Mouse (Mus musculus): ENCODE results near the gene Aox3. TPM values are rescaled to one million over a fixed set of nuclear protein-coding genes. Genes with fewer than 3 reads are reported as not detected.

Gene Aox3
- polyA plus RNA-seq, 1 experiment = 1.5 TPM

DNA sequence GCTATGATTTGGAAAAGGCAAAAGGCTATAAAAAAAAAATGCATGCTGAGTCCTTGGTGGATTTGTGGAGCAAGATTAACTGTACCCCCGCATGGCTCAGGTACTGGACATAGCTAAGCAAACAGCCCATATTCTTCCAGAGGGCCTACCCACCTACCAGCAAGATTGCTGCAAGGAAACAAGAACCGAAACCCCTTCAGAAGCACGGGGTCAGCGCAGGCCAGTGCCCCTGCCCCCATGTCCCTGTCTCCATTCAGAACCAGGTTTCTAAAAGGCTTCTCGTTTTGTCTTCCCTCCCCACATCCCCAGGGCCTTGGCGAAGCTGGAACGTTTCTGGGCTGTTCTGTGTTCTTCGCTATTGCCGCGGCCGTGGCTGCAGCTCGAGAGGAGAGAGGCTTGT is 81.4 kb downstream of the Aox3 start:
- no peaks in the 10 kb centered on the region for H3K9me3 ChIP-seq (replicated peaks; ENCODE audit: control insufficient read depth, insufficient read depth, low read length, poor library complexity, severe bottlenecking)
- no peak overlapping the region for H3K27ac ChIP-seq (ENCODE audit: insufficient read depth, low read length)
- TF ChIP-seq CTCF (IDR thresholded peaks at IDR 0.05; ENCODE audit: low read depth, low read length) (no peak), POLR2A (IDR thresholded peaks at IDR 0.05; ENCODE audit: insufficient read depth, low read length) (no peak), EP300 (IDR thresholded peaks at IDR 0.05; ENCODE audit: insufficient read depth, low read depth, low read length) (no peak)
- no peaks in the 10 kb centered on the region for H3K36me3 ChIP-seq (ENCODE audit: control insufficient read depth, insufficient read depth, low read length, poor library complexity, severe bottlenecking)
- H3K4me3 ChIP-seq (ENCODE audit: low read depth, low read length) = no peak overlapping the region
- no peak overlapping the region for H3K9ac ChIP-seq (ENCODE audit: low read depth, poor library complexity, severe bottlenecking)
- no peaks in the 10 kb centered on the region for H3K27me3 ChIP-seq (ENCODE audit: control insufficient read depth, insufficient read depth, low read length, poor library complexity, severe bottlenecking)
- no peaks in the 10 kb centered on the region for H3K4me1 ChIP-seq (ENCODE audit: control insufficient read depth, insufficient read depth, low read length)

GRCm38 (mm10) chr1:58194988-58195387 is 82.1 kb downstream of the Aox3 start:
- H3K4me3 ChIP-seq (ENCODE audit: low read depth, low read length) = no peak overlapping the region
- no peak overlapping the region for H3K9ac ChIP-seq (ENCODE audit: low read depth, poor library complexity, severe bottlenecking)
- no peak for TF ChIP-seq CTCF (IDR thresholded peaks at IDR 0.05; ENCODE audit: low read depth, low read length)
- no peak for TF ChIP-seq POLR2A (IDR thresholded peaks at IDR 0.05; ENCODE audit: insufficient read depth, low read length)
- no peak for TF ChIP-seq EP300 (IDR thresholded peaks at IDR 0.05; ENCODE audit: insufficient read depth, low read depth, low read length)
- H3K27ac ChIP-seq (ENCODE audit: insufficient read depth, low read length) = no peak overlapping the region
- H3K27me3 ChIP-seq (ENCODE audit: control insufficient read depth, insufficient read depth, low read length, poor library complexity, severe bottlenecking) = no peaks in the 10 kb centered on the region
- H3K9me3 ChIP-seq (replicated peaks; ENCODE audit: control insufficient read depth, insufficient read depth, low read length, poor library complexity, severe bottlenecking) = no peaks in the 10 kb centered on the region
- H3K36me3 ChIP-seq (ENCODE audit: control insufficient read depth, insufficient read depth, low read length, poor library complexity, severe bottlenecking) = no peaks in the 10 kb centered on the region
- H3K4me1 ChIP-seq (ENCODE audit: control insufficient read depth, insufficient read depth, low read length) = no peaks in the 10 kb centered on the region

DNA sequence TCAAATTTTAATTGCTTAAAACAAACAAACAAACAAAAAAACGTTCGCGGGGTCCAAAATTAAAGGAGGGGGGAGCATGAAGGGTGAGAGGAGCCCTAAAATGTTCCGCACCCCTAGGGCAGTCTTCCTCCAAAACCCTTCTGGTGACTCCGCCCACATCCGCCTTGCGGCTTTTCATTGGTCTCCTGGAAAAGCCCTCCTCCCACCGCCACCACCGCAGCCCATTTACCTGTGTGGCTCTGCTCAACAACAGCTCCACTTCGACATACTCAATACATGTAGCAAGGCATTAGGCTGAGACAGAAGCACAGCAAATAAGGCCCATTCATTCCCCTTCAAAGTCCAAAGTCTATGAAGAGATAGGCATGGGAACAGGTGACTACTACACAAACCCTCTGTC is 82.6 kb downstream of the Aox3 start:
- Histone ChIP-seq H3K4me1 (ENCODE audit: control insufficient read depth, insufficient read depth, low read length) (no peaks in the 10 kb centered on the region), H3K9ac (ENCODE audit: low read depth, poor library complexity, severe bottlenecking) (no peak overlapping the region), H3K4me3 (ENCODE audit: low read depth, low read length) (no peak overlapping the region), H3K27me3 (ENCODE audit: control insufficient read depth, insufficient read depth, low read length, poor library complexity, severe bottlenecking) (no peaks in the 10 kb centered on the region), H3K27ac (ENCODE audit: insufficient read depth, low read length) (no peak overlapping the region), H3K36me3 (ENCODE audit: control insufficient read depth, insufficient read depth, low read length, poor library complexity, severe bottlenecking) (no peaks in the 10 kb centered on the region), H3K9me3 (replicated peaks; ENCODE audit: control insufficient read depth, insufficient read depth, low read length, poor library complexity, severe bottlenecking) (no peaks in the 10 kb centered on the region)
- no peak for TF ChIP-seq POLR2A (IDR thresholded peaks at IDR 0.05; ENCODE audit: insufficient read depth, low read length)
- no peak for TF ChIP-seq EP300 (IDR thresholded peaks at IDR 0.05; ENCODE audit: insufficient read depth, low read depth, low read length)

DNA sequence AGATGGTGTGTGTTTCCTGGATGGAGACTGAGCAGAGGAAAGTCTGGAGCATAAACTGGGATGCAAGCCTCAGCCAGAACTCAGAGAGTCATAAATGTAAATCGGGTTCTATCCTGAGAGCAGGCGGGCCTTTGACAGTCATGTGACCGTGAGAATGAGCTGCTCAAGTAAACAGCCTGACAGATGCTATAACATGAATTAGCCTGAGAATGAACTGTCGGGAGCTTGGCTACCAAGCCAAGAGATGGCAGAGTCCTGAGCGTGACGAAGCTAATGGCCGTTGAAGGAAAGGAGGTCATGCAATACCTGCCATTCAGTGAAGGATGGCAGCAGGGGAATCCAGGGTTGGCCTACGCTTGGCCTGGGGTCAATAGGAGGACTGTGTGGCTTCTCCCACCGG is 84.1 kb downstream of the Aox3 start:
- H3K4me1 ChIP-seq (ENCODE audit: control insufficient read depth, insufficient read depth, low read length) = no peaks in the 10 kb centered on the region
- H3K9me3 ChIP-seq (replicated peaks; ENCODE audit: control insufficient read depth, insufficient read depth, low read length, poor library complexity, severe bottlenecking) = no peaks in the 10 kb centered on the region
- TF ChIP-seq POLR2A (IDR thresholded peaks at IDR 0.05; ENCODE audit: insufficient read depth, low read length) (no peak), EP300 (IDR thresholded peaks at IDR 0.05; ENCODE audit: insufficient read depth, low read depth, low read length) (no peak), CTCF (IDR thresholded peaks at IDR 0.05; ENCODE audit: low read depth, low read length) (no peak)
- no peaks in the 10 kb centered on the region for H3K27me3 ChIP-seq (ENCODE audit: control insufficient read depth, insufficient read depth, low read length, poor library complexity, severe bottlenecking)
- no peak overlapping the region for H3K27ac ChIP-seq (ENCODE audit: insufficient read depth, low read length)
- no peak overlapping the region for H3K4me3 ChIP-seq (ENCODE audit: low read depth, low read length)
- no peak overlapping the region for H3K9ac ChIP-seq (ENCODE audit: low read depth, poor library complexity, severe bottlenecking)
- H3K36me3 ChIP-seq (ENCODE audit: control insufficient read depth, insufficient read depth, low read length, poor library complexity, severe bottlenecking) = no peaks in the 10 kb centered on the region

- Histone ChIP-seq H3K27me3 (ENCODE audit: control insufficient read depth, insufficient read depth, low read length, poor library complexity, severe bottlenecking) (no peaks in the 10 kb centered on the region), H3K9me3 (replicated peaks; ENCODE audit: control insufficient read depth, insufficient read depth, low read length, poor library complexity, severe bottlenecking) (no peaks in the 10 kb centered on the region), H3K4me3 (ENCODE audit: low read depth, low read length) (no peak overlapping the region), H3K9ac (ENCODE audit: low read depth, poor library complexity, severe bottlenecking) (no peak overlapping the region), H3K36me3 (ENCODE audit: control insufficient read depth, insufficient read depth, low read length, poor library complexity, severe bottlenecking) (no peaks in the 10 kb centered on the region), H3K4me1 (ENCODE audit: control insufficient read depth, insufficient read depth, low read length) (no peaks in the 10 kb centered on the region), H3K27ac (ENCODE audit: insufficient read depth, low read length) (no peak overlapping the region)
- TF ChIP-seq CTCF (IDR thresholded peaks at IDR 0.05; ENCODE audit: low read depth, low read length) = no peak
- TF ChIP-seq EP300 (IDR thresholded peaks at IDR 0.05; ENCODE audit: insufficient read depth, low read depth, low read length) = no peak
- TF ChIP-seq POLR2A (IDR thresholded peaks at IDR 0.05; ENCODE audit: insufficient read depth, low read length) = no peak
Measured at GRCm38 (mm10) chr1:58198386-58198785, 85.5 kb downstream of the Aox3 start.

DNA sequence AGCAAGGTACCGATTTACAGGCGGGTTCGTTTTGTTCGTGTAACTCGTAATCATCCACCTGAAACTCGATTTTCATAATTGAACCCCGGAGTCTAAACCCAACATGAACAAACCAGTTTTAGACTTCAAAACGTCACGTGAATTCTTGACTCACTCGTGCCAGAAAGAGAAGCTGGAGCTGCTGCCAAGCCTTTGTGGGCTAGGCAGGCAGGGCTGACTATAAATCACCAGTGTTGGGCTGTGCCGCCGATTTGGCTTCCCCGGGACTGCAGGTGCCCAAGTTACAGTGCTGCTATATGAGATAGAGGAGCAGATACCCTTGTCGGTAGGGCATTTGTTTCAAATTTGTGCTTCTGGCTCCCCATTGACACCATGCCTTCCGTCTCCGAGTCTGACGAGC is 97.3 kb downstream of the Aox3 start, which contains the start of gene Aox4:
Aox4 (plus strand) TSS at position 195 of the 400 bp plus-strand sequence.
- H3K9ac ChIP-seq (ENCODE audit: low read depth, poor library complexity, severe bottlenecking) = no peak within 1 kb of the TSS
- H3K36me3 ChIP-seq (ENCODE audit: control insufficient read depth, insufficient read depth, low read length, poor library complexity, severe bottlenecking) = no peaks in the 10 kb centered on the region
- H3K4me3 ChIP-seq (ENCODE audit: low read depth, low read length) = no peak within 1 kb of the TSS
- H3K9me3 ChIP-seq (replicated peaks; ENCODE audit: control insufficient read depth, insufficient read depth, low read length, poor library complexity, severe bottlenecking) = no peaks in the 10 kb centered on the region
- TF ChIP-seq POLR2A (IDR thresholded peaks at IDR 0.05; ENCODE audit: insufficient read depth, low read length) = no peak
- TF ChIP-seq CTCF (IDR thresholded peaks at IDR 0.05; ENCODE audit: low read depth, low read length) = no peak
- TF ChIP-seq EP300 (IDR thresholded peaks at IDR 0.05; ENCODE audit: insufficient read depth, low read depth, low read length) = no peak
- no peak within 1 kb of the TSS for H3K27ac ChIP-seq (ENCODE audit: insufficient read depth, low read length)
- H3K4me1 ChIP-seq (ENCODE audit: control insufficient read depth, insufficient read depth, low read length) = no peaks in the 10 kb centered on the region
- no peaks in the 10 kb centered on the region for H3K27me3 ChIP-seq (ENCODE audit: control insufficient read depth, insufficient read depth, low read length, poor library complexity, severe bottlenecking)

Measured in ES-Bruce4 (cell line).